In the genomic region with DNA sequence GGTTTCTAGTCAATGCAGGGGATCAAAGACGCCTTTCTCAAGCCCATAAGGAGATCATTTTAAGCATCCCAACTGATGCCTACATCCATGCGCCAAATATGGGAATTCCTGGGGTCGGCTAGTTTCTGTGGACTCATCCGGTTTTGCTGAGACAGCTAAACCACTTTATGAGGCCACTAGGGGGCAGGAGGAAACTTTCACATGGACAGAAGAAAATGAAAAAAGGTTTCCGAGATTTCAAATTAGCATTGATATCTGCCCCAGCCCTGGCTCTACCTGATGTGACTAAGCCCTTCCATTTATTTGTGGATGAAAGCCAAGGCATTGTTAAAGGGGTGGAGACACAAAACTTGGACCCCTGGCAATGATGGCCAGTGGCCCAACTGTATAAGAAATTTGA, we compare ENCODE assay signal across 8 mouse cellular contexts. TPM values are rescaled to one million over a fixed set of nuclear protein-coding genes. Genes with fewer than 3 reads are reported as not detected.
DNase-seq lines count a peak whose midpoint lies in the region; ATAC-seq lines count a peak whose summit lies in the region.

No protein-coding gene starts in this region.

- intact Hi-C loops in heart, postnatal 25 days (cut with DNase I) = loop anchor here (2.0 kb wide), 1 partner anchor 434 kb away; no protein-coding TSS in a partner anchor

- DNase-seq in heart, adult 11 months = peak; percentile 92
- no peak for DNase-seq in heart, postnatal 25 days (ENCODE audit: low spot score)
- DNase-seq in spleen, postnatal 36 days (ENCODE audit: low spot score in 2 of 2) = peak; percentile 21 to 27
- no peak for DNase-seq in spleen, postnatal 4 days (ENCODE audit: low spot score in 2 of 2)
- peak; percentile 74 to 77 for DNase-seq in cerebellum, postnatal 14 days
- peak; percentile 69 for DNase-seq in induced T-regulatory cell, adult 2 months (ENCODE audit: low read depth)

- ATAC-seq in megakaryocyte, adult 5-6 weeks (ENCODE audit: poor library complexity, severe bottlenecking) = peak; percentile 52
- no peak for ATAC-seq in activated CD4-positive, CD25-positive, alpha-beta regulatory T cell, adult 4 months

RNA-seq across cellular contexts. Expression of a gene that starts 15.5 kb away (rescaled TPM):
- total RNA-seq in heart, postnatal 25 days (2021) = 10 to 100 TPM; 21.6 to 23.3 TPM
- 17.2 and 17.6 TPM in 2 replicates for total RNA-seq in megakaryocyte, adult 5-6 weeks (2015)
- total RNA-seq in megakaryocyte, adult 5-6 weeks (2017) = 13.5 and 14.4 TPM in 2 replicates
- 10 to 100 TPM; 16.8 to 18.2 TPM for polyA plus RNA-seq in activated CD4-positive, CD25-positive, alpha-beta regulatory T cell, adult 4 months (2017; shearing (Covaris generic))

RNA-seq across cellular contexts. Expression of a gene that starts 53.1 kb away (rescaled TPM):
- 10 to 100 TPM; 57.7 to 64.3 TPM for total RNA-seq in heart, postnatal 25 days (2021)
- total RNA-seq in megakaryocyte, adult 5-6 weeks (2015) = 58.8 and 75.1 TPM in 2 replicates
- 42.6 and 42.9 TPM in 2 replicates for total RNA-seq in megakaryocyte, adult 5-6 weeks (2017)
- polyA plus RNA-seq in activated CD4-positive, CD25-positive, alpha-beta regulatory T cell, adult 4 months (2017; shearing (Covaris generic)) = 10 to 100 TPM; 39.4 to 46.5 TPM

RNA-seq across cellular contexts. Expression of a gene that starts 56.1 kb away (rescaled TPM):
- total RNA-seq in heart, postnatal 25 days (2021) = under 1 TPM; 0.06 to 0.10 TPM
- not detected in 2 replicates for total RNA-seq in megakaryocyte, adult 5-6 weeks (2015)
- total RNA-seq in megakaryocyte, adult 5-6 weeks (2017) = not detected in 2 replicates
- polyA plus RNA-seq in activated CD4-positive, CD25-positive, alpha-beta regulatory T cell, adult 4 months (2017; shearing (Covaris generic)) = not detected

Comparison
In these comparisons a context has a peak if more than half of its experiments do, and no peak if none do; other contexts are left out.
1. DNase-seq: peak in heart, adult 11 months (single experiment), spleen, postnatal 36 days (2 of 2), cerebellum, postnatal 14 days (2 of 2) and induced T-regulatory cell, adult 2 months (single experiment); none in heart, postnatal 25 days (single experiment) and spleen, postnatal 4 days (0 of 2).